Mouse (Mus musculus) embryonic facial prominence, embryonic 13.5 days (tissue): ENCODE data around the gene Gm42517. TPM values are rescaled to one million over a fixed set of nuclear protein-coding genes. Genes with fewer than 3 reads are reported as not detected.

Experiments used
- ATAC-seq: fragments of 200-750 bp; cut with Nextera tagmentation; 2 replicates; pipeline ENCODE4 v1.8.0; 2017; ENCODE audit warnings: low read depth; ENCODE audit not compliant: insufficient number of reproducible peaks, insufficient read depth, low FRiP score, low TSS enrichment
- H3K27ac ChIP-seq: fragments of 300-500 bp; sonication (generic); 2 replicates; pipeline ENCODE4 v1.5.1; 2015; ENCODE audit warnings: moderate library complexity, mild to moderate bottlenecking, inconsistent platforms
- H3K27me3 ChIP-seq: fragments of 300-500 bp; sonication (generic); 2 replicates; pipeline ENCODE4 v1.6.1; 2015; ENCODE audit warnings: mild to moderate bottlenecking, inconsistent platforms
- H3K36me3 ChIP-seq: fragments of 300-500 bp; sonication (generic); 2 replicates; pipeline ENCODE4 v1.6.1; 2015; ENCODE audit warnings: mild to moderate bottlenecking, inconsistent platforms
- H3K4me1 ChIP-seq: fragments of 300-500 bp; sonication (generic); 2 replicates; pipeline ENCODE4 v1.6.1; 2015; ENCODE audit warnings: inconsistent platforms
- H3K4me2 ChIP-seq: fragments of 300-500 bp; sonication (generic); 2 replicates; pipeline ENCODE4 v1.6.1; 2015; ENCODE audit warnings: moderate library complexity, mild to moderate bottlenecking, inconsistent platforms
- H3K4me3 ChIP-seq: fragments of 300-500 bp; sonication (generic); 2 replicates; pipeline ENCODE4 v1.5.1; 2015; ENCODE audit warnings: mild to moderate bottlenecking, inconsistent platforms
- H3K9ac ChIP-seq: fragments of 300-500 bp; sonication (generic); 2 replicates; pipeline ENCODE4 v1.6.1; 2015; ENCODE audit warnings: mild to moderate bottlenecking, inconsistent platforms
- H3K9me3 ChIP-seq: fragments of 300-500 bp; sonication (generic); 2 replicates; pipeline ENCODE4 v1.6.1; 2016; ENCODE audit warnings: inconsistent platforms
- WGBS: fragments of 180-500 bp; shearing (Covaris S2); methylation state at CpG from one replicate; pipeline ENCODE4 v1.1.7; 2015; ENCODE audit warnings: mixed read lengths; 5-methylcytosine and 5-hydroxymethylcytosine counted together
- polyA plus RNA-seq: library from polyadenylated mRNA; unstranded; fragments of >200 nt; fragmentation: Nextera tagmentation; extraction: Ambion mirVana; gene quantifications from 2 replicates; pipeline ENCODE4 v1.2.1, GENCODE M21; 2015

Gene Gm42517
- polyA plus RNA-seq, 1 experiment from 2014 or later: 0.11 TPM

DNA sequence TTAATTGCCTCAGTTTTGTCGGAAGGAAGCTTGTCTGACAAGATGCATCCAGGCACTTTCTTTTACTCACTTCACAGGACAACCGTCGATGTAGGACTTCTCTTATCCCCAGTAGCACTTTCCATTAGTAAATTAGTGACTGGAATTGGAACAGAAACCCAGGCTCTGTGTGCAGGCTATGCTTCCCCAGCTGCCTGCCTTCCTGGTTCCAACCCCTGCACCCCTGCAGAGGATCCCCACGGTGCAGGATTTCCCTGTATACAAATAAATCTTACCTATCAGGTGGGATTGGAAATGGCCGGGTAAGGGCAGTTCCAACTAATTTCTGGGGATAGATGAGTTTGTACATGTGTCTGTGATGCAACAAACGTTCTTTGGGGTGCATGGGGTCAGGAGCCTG lies 2.2 kb upstream of the Gm42517 start:
- H3K4me2 ChIP-seq: no peak overlapping the region
- peaks cover 30% of the 10 kb centered on the region for H3K4me1 ChIP-seq
- no peak overlapping the region for H3K9ac ChIP-seq
- H3K36me3 ChIP-seq: no peaks in the 10 kb centered on the region
- WGBS: 3% methylated on average over 6 of the region's 6 CpGs
- H3K4me3 ChIP-seq: no peak overlapping the region
- no peak overlapping the region for H3K27ac ChIP-seq
- peaks cover 95% of the 10 kb centered on the region for H3K27me3 ChIP-seq
- no peak for ATAC-seq
- no peaks in the 10 kb centered on the region for H3K9me3 ChIP-seq

GRCm38 (mm10) chr5:108368851-108369621 lies 1.3 kb upstream of the Gm42517 start:
- Histone ChIP-seq H3K36me3 (no peaks in the 10 kb centered on the region), H3K27ac (no peak overlapping the region), H3K27me3 (peaks cover 97% of the 10 kb centered on the region), H3K4me3 (peak overlapping the region; percentile 56), H3K9me3 (no peaks in the 10 kb centered on the region), H3K4me2 (peak overlapping the region; percentile 96), H3K9ac (no peak overlapping the region), H3K4me1 (peaks cover 30% of the 10 kb centered on the region)
- under 1% methylated on average over 49 of the region's 49 CpGs for WGBS
- no peak for ATAC-seq

GRCm38 (mm10) chr5:108368446-108368845 lies 724 bp upstream of the Gm42517 start:
- H3K4me3 ChIP-seq: peak overlapping the region; percentile 56
- peaks cover 98% of the 10 kb centered on the region for H3K27me3 ChIP-seq
- H3K27ac ChIP-seq: no peak overlapping the region
- no peaks in the 10 kb centered on the region for H3K36me3 ChIP-seq
- H3K4me1 ChIP-seq: peaks cover 30% of the 10 kb centered on the region
- peak overlapping the region; percentile 96 for H3K4me2 ChIP-seq
- H3K9ac ChIP-seq: no peak overlapping the region
- WGBS: 5% methylated on average over 6 of the region's 6 CpGs
- no peak for ATAC-seq
- H3K9me3 ChIP-seq: no peaks in the 10 kb centered on the region

- Histone ChIP-seq H3K4me2 (peak overlapping the region; percentile 96), H3K9me3 (no peaks in the 10 kb centered on the region), H3K27ac (no peak overlapping the region), H3K36me3 (no peaks in the 10 kb centered on the region), H3K4me3 (peak overlapping the region; percentile 56), H3K4me1 (peaks cover 30% of the 10 kb centered on the region), H3K27me3 (peaks cover 98% of the 10 kb centered on the region), H3K9ac (peak overlapping the region; percentile 67)
- 0 out of 2 replicates have a peak, but pooled peaks have one; percentile 26 for ATAC-seq
- WGBS: under 1% methylated on average over 94 of the region's 100 CpGs
Measured at GRCm38 (mm10) chr5:108366984-108367841, 509 bp downstream of the Gm42517 start.

DNA sequence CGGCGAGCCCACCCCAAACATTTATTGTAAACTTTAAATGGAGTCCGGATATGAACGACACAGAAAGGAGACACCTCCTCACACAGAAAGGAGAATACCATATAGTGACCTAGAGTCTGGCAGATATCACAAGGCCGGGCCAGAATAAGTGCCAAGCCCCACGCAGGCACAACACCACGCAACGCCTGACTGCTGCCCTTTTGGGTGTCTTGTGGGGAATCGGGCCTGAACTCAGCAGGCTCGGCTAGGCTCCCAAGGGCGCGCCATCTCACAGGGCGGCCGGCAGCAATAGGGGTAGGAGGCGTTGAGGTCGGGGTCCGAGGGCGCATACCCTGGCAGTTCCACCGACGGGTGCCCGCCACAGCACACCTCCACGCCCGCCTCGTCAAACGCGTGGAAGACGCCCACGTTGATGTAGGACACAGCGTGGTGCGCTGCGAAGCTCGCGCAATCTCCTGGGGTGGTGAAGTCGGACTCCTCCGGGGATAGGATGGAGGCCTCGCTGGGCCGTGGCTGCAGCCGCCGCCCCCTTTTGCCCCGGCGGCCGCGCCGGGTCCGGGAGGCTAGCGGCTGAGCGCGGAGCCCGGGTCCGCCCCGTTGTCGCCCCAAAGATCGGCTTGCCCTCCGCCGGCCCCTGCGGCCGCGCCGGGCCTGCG lies 1.3 kb downstream of the Gm42517 start:
- H3K9me3 ChIP-seq: no peaks in the 10 kb centered on the region
- H3K4me1 ChIP-seq: peaks cover 30% of the 10 kb centered on the region
- 2% methylated on average over 60 of the region's 60 CpGs for WGBS
- H3K4me2 ChIP-seq: peak overlapping the region; percentile 96
- ATAC-seq: no peak
- H3K9ac ChIP-seq: peak overlapping the region; percentile 67
- H3K27me3 ChIP-seq: peaks cover 91% of the 10 kb centered on the region
- no peaks in the 10 kb centered on the region for H3K36me3 ChIP-seq
- H3K4me3 ChIP-seq: peak overlapping the region; percentile 56
- no peak overlapping the region for H3K27ac ChIP-seq

DNA sequence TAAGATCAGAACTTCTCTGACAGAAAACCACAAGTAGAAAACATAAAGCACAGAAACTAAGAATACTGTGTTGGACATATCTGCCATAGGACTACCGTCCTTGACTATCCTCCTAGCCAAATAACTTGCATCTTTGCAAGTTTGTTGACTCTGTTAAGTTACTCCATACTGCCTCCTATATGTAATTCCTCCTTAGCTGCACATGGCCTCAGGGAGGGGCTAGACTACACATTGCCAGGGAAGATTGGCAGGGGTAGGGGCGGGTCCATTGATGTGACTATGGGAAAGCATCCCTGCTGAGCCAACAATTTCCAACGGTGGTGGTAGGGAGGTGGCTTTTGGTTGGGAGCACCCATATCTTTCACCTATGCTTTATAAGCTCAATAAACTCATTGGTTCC lies 5.4 kb downstream of the Gm42517 start:
- no peak overlapping the region for H3K9ac ChIP-seq
- no peak overlapping the region for H3K4me2 ChIP-seq
- H3K9me3 ChIP-seq: no peaks in the 10 kb centered on the region
- H3K27me3 ChIP-seq: peaks cover 61% of the 10 kb centered on the region
- no peak for ATAC-seq
- no peak overlapping the region for H3K27ac ChIP-seq
- no peak overlapping the region for H3K4me3 ChIP-seq
- peaks cover 10% of the 10 kb centered on the region for H3K4me1 ChIP-seq
- no peaks in the 10 kb centered on the region for H3K36me3 ChIP-seq
- 29% methylated on average over 3 of the region's 3 CpGs for WGBS

- 84% methylated on average over 4 of the region's 4 CpGs for whole genome bisulfite sequencing
- Histone ChIP-seq H3K9ac (no peak overlapping the region), H3K4me2 (no peak overlapping the region), H3K4me3 (no peak overlapping the region), H3K27ac (no peak overlapping the region), H3K36me3 (no peaks in the 10 kb centered on the region), H3K27me3 (peaks cover 40% of the 10 kb centered on the region), H3K9me3 (no peaks in the 10 kb centered on the region), H3K4me1 (no peaks in the 10 kb centered on the region)
- no peak for ATAC-seq
Measured at GRCm38 (mm10) chr5:108360211-108360610, 7.5 kb downstream of the Gm42517 start.

DNA sequence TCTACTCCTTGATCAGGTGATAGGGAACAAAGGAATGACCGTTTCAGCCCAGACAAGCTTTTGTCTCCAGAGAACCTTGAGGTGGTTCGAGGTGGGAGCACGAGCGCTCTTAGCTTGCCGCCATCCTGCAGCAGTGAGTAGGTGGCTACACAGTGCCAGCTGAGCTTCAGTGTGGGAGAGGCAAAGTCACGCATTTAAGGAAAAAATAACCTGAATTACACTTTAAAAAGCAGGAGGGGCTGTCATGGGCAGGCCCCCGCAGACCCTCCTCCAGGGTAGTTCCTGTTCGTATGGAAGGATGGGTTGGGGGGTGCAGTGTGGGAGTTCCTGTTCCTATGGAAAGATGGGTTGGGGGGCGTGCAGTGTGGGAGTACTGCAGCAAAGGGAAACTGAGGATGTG lies 8.2 kb downstream of the Gm42517 start:
- no peak overlapping the region for H3K27ac ChIP-seq
- H3K9me3 ChIP-seq: no peaks in the 10 kb centered on the region
- H3K4me3 ChIP-seq: no peak overlapping the region
- H3K36me3 ChIP-seq: no peaks in the 10 kb centered on the region
- ATAC-seq: no peak
- H3K9ac ChIP-seq: no peak overlapping the region
- peaks cover 33% of the 10 kb centered on the region for H3K27me3 ChIP-seq
- WGBS: 84% methylated on average over 9 of the region's 9 CpGs
- H3K4me2 ChIP-seq: no peak overlapping the region
- no peaks in the 10 kb centered on the region for H3K4me1 ChIP-seq

GRCm38 (mm10) chr5:108357862-108358261 lies 9.9 kb downstream of the Gm42517 start:
- Histone ChIP-seq H3K4me1 (no peaks in the 10 kb centered on the region), H3K9me3 (no peaks in the 10 kb centered on the region), H3K4me3 (no peak overlapping the region), H3K27me3 (peaks cover 16% of the 10 kb centered on the region), H3K27ac (no peak overlapping the region), H3K9ac (no peak overlapping the region), H3K4me2 (no peak overlapping the region), H3K36me3 (no peaks in the 10 kb centered on the region)
- no peak for ATAC-seq
- 88% methylated on average over 1 of the region's 1 CpGs for WGBS

DNA sequence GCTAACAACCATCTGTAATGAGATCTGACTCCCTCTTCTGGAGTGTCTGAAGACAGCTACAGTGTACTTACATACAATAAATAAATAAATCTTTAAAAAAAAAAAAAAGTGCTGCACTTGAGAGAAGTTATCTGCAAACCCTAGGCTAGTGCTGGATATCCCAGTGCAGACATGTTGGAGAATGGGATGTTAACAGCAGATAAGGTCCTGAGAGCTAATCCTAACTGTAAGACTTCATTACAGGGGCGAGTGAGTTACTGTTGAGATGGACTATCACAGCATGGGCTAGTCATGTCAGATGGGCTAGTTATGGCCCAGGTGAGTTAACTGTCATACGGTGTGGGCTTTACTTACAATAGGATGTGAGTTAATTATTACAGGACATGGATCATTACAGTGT lies 13.7 kb downstream of the Gm42517 start:
- H3K4me1 ChIP-seq: no peaks in the 10 kb centered on the region
- peaks cover 16% of the 10 kb centered on the region for H3K36me3 ChIP-seq
- no peak overlapping the region for H3K4me3 ChIP-seq
- H3K4me2 ChIP-seq: no peak overlapping the region
- no peaks in the 10 kb centered on the region for H3K27me3 ChIP-seq
- WGBS: 82% methylated on average over 2 of the region's 2 CpGs
- no peak overlapping the region for H3K27ac ChIP-seq
- ATAC-seq: no peak
- no peak overlapping the region for H3K9ac ChIP-seq
- no peaks in the 10 kb centered on the region for H3K9me3 ChIP-seq

- Histone ChIP-seq H3K4me1 (no peaks in the 10 kb centered on the region), H3K9me3 (no peaks in the 10 kb centered on the region), H3K9ac (no peak overlapping the region), H3K27me3 (no peaks in the 10 kb centered on the region), H3K27ac (no peak overlapping the region), H3K4me3 (no peak overlapping the region), H3K4me2 (no peak overlapping the region), H3K36me3 (peaks cover 33% of the 10 kb centered on the region)
- WGBS: 93% methylated on average over 9 of the region's 9 CpGs
- no peak for ATAC-seq
Measured at GRCm38 (mm10) chr5:108349511-108350148, 18.1 kb downstream of the Gm42517 start.
